Mouse (Mus musculus): ENCODE measurements around the gene Hsph1.

The Hsph1 gene

GRCm38 (mm10) chr5:149588814-149589534, 47.2 kb downstream of the Hsph1 start:
- no peak for DNase-seq (ENCODE audit: low read depth, low spot score)

DNA sequence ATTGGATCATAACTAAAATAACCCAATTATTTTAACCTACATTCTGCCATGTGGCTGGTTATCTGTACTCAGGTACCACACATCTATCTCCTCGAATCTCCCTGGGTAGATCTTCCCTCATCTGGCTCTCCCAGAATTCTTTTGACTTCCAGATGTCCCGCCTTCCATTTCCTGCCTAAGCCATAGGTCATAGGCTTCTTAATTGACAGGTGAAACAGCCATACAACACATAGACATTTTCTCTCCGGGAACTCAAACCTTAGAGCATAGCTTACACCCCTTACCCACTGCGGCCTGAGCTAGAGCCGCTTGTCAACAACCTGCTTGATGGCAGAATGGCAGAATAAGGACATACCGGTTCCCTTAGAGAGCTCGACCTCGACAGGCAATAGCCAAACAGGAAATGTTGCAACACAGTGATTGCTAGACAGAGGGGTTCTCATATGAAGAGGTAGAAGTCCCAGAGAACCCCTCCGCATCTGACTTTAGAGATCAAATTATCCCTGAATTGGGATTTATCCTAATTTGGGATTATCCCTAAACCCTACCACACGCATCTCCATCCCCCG, 48.8 kb downstream of the Hsph1 start:
- DNase-seq (ENCODE audit: low read depth, low spot score), result no peak

DNA sequence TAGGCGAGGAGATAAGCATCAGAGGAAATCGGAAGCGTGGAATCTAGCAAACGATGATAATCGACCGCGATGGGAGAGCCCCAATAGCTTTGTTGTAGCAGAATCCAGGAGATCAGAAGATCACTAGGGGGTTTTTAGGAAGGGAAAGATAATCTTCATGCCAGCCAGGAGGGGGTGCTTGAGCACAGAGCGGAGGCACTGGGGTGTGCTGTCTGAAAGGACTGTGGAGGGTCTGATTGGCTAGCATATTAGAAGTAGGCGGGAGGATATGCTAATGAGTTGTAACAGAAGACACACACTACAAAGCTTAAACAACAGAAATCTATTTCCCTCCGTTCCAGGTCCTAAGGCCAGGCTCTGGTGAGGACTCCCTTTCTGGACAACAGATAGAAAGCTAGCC, 50.3 kb downstream of the Hsph1 start:
- DNase-seq (ENCODE audit: low read depth, low spot score), result no peak

GRCm38 (mm10) chr5:149585231-149585630, 50.9 kb downstream of the Hsph1 start:
- DNase-seq (ENCODE audit: low read depth, low spot score), result no peak

DNA sequence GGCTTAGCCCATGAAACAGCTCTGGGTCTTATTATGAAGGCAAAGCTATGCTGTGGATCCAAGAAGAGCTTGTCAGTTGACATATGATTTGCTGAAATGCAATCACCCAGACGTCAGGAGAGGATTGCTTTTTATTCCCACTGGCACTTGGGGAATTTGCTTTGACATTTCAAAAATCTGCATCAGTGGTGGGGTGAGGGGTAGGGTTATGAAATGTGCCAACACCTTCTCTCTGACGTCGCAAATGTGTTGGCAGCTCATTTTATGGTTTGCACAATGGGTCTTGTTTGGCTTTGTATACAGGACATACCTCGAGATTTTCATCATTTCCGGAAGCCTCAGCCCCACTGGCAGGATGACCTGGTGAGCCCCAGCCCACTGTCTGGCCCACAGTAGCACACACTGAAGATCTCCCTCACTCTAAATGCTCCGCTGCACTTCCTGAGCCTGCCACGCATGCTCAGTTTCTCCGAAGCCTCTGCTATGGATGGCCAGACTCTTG, 52.0 kb downstream of the Hsph1 start:
- no peak for DNase-seq (ENCODE audit: low read depth, low spot score)

GRCm38 (mm10) chr5:149583507-149583906, 52.7 kb downstream of the Hsph1 start:
- no peak for DNase-seq (ENCODE audit: low read depth, low spot score)

- no peak for DNase-seq (ENCODE audit: low read depth, low spot score)
These were observed 53.4 kb downstream of the Hsph1 start for GRCm38 (mm10) chr5:149582642-149583262.

DNA sequence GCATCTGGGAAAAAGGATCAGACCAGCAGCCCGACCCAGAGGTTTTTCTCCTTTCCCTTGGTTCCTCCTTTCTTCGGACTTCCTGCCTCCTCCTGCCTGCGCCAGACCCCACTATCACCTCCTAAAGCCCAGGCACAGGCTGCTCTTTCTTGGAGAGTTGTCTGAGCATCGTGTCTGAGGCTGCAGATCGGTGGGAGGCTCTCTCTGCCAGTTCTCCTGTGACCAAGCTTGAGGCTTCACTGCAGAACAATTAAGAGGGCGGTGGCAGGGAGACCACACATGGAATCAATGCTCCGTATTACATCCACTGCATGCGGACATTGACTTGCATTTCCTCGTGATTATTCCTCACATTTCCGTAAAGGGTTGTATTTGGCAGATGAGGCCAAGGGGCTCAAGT, 58.7 kb downstream of the Hsph1 start:
- no peak for DNase-seq (ENCODE audit: low read depth, low spot score)

GRCm38 (mm10) chr5:149576977-149577376, 59.2 kb downstream of the Hsph1 start:
- no peak for DNase-seq (ENCODE audit: low read depth, low spot score)

GRCm38 (mm10) chr5:149568993-149569392, 67.2 kb downstream of the Hsph1 start:
- no peak for DNase-seq (ENCODE audit: low read depth, low spot score)

DNA sequence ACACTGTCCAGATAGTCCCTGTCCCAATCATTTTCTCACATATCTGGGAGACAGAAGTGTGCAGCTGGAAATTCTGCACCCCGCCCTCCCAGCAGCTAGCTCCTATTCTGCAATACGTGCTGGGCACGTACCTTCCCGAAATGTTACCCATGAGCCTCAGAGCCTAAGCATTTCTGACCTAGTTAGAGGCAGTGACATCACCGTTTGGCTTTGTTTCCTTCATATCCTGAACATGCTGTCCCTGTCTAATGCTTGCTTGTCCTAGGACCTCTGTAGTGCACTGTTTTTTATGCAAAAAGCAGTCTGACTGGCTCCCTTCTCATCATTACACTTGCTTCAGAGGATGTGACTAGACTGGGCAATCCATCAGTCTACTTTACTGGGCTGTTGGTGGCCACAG, 69.2 kb downstream of the Hsph1 start:
- no peak for DNase-seq (ENCODE audit: low read depth, low spot score)

DNA sequence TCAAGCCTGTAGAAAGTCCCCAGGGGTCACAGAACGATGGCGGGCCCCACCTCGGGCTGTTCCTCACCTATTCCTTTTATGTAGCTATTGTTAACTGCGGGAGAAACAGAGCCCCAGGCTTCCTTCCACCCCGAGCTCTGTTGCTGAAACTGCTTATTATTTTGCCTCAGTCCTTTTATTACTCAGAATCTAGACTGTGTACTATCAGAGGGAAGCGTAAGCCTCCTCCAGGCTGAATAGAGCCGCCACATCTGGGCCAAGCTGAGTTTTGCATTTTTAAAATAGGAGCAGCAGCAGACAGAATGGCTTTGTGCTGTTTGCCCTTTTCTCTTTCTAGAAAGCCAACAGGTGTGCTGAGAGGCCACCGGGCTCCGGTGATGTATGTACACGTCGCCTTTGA, 70.2 kb downstream of the Hsph1 start:
- no peak for DNase-seq (ENCODE audit: low read depth, low spot score)

All from embryo, embryonic 11.5 days (tissue).